In the genomic region with DNA sequence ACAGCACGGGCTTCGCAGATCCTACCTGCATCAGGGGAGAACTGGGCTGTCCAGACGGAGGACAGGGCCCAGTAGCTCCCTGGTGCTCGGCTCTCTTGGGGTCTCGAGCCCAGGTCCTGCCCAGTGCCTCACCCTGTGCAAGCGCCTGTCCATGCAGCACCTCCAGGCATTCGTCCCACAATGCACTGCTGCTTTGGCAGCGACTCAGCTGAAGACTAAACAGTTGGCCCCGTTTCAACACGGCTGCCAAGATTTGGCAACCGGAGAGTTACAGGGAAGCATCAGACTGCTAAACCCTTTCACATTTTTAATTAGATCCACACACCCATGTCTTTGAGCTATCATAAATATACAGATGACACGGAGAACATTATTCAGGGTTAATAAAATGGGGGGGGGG, we compare ENCODE assay signal across 8 mouse cellular contexts.
DNase-seq lines count a peak whose midpoint lies in the region; ATAC-seq and TF ChIP-seq lines count a peak whose summit lies in the region.

No protein-coding gene starts in this region.

- WGBS in liver, postnatal 0 days (ENCODE audit: insufficient replicate concordance) = 73% methylated on average over 12 of the region's 12 CpGs

- intact Hi-C loops in gastrocnemius, adult 2 months (cut with DNase I) = no loop called here

- no peak overlapping the region for H3K4me2 ChIP-seq in liver, postnatal 0 days (ENCODE audit: low read depth, low read length)

- H3K4me1 ChIP-seq in liver, postnatal 0 days (ENCODE audit: insufficient read depth) = no peaks in the 10 kb centered on the region

- no peak for TF ChIP-seq CTCF in gastrocnemius, adult 2 months (IDR thresholded peaks at IDR 0.05)
- no peak for TF ChIP-seq CTCF in liver, postnatal 0 days (IDR thresholded peaks at IDR 0.05; ENCODE audit: low read depth)

- no peak for TF ChIP-seq EP300 in liver, postnatal 0 days (IDR thresholded peaks at IDR 0.05; ENCODE audit: low read depth)

- no peak overlapping the region for H3K9ac ChIP-seq in liver, postnatal 0 days (replicated peaks)

- no peak overlapping the region for H3K4me3 ChIP-seq in gastrocnemius, adult 2 months
- no peak overlapping the region for H3K4me3 ChIP-seq in liver, postnatal 0 days (ENCODE audit: low read depth, low read length)

- H3K9me3 ChIP-seq in liver, postnatal 0 days (ENCODE audit: low read length) = no peaks in the 10 kb centered on the region

- H3K36me3 ChIP-seq in liver, postnatal 0 days (replicated peaks; ENCODE audit: insufficient read depth, low read length) = no peaks in the 10 kb centered on the region

- H3K27ac ChIP-seq in gastrocnemius, adult 2 months = no peak overlapping the region
- no peak overlapping the region for H3K27ac ChIP-seq in liver, postnatal 0 days (ENCODE audit: low read depth)

- ATAC-seq in cerebellum, adult (ENCODE audit: insufficient number of reproducible peaks, low FRiP score, low TSS enrichment) = peak; percentile 38; the same call in 1 of the 2 replicates
- ATAC-seq in liver, postnatal 0 days = no peak
- no peak for ATAC-seq in megakaryocyte progenitor cell, adult 5-6 weeks (replicated peaks; ENCODE audit: poor library complexity)

- no peaks in the 10 kb centered on the region for H3K27me3 ChIP-seq in liver, postnatal 0 days (ENCODE audit: insufficient read depth, low read length)

- DNase-seq in gastrocnemius, adult 2 months = peak; percentile 29
- DNase-seq in gastrocnemius, postnatal 25 days = no peak
- peak; percentile 45 for DNase-seq in gonadal fat pad, adult 2 months (ENCODE audit: low read depth)
- DNase-seq in kidney, postnatal 25 days = peak; percentile 77 to 78
- DNase-seq in liver, postnatal 0 days = peak; percentile 15
- peak; percentile 73 to 74 for DNase-seq in right cerebral cortex, adult 2 months (ENCODE audit: low spot score in 2 of 2)
